Mouse (Mus musculus): ENCODE data around the gene Pigk.

The Pigk gene

DNA sequence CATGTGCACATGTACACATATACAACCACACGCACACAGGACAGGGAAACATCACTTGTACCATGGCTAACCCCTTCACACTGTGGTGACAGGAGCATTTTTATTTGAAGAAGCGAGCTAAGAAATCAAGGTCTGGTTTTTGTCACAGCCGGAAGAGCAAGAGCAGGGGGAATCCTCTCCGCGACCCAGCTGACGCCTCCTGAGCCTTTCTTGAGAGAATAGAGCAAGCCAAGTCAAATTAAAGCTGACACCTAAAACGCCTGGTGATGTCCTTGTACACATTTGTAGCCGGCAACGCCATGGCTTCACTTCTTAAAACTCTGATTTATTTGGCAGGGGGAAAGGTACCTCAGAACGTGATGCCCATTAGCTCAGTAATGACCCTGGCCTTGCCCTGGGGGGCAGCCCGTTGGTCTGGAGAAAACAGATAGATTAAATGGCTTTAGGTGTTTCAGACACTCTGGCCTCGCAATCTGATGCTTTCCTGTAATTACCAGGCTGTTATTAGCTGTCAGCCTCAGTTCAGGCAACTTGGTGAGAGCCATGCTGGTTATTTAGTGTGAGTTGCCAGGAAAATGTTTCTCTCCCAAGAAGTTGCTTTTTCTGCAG lies 141.2 kb downstream of the Pigk start:
- no peak for DNase-seq

DNA sequence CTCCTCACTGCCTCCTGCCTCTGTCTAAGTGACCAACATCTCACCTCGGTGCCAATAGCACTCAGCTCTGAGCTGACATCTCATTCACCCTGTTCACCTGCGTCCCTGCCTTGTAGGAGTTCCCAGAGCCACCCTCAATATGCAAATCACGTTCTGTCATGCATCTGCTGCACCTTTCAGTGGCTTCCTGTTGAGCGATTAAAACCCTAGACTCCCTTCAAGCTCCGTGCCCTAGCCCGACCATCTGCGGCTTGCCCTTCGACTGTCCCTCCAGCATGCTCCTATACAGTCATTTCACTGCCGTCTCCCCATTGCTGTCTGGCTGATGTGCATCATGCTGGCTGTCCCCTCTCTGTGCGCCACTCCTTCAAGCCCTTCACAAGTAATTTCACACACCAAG lies 142.2 kb downstream of the Pigk start:
- DNase-seq: no peak

DNA sequence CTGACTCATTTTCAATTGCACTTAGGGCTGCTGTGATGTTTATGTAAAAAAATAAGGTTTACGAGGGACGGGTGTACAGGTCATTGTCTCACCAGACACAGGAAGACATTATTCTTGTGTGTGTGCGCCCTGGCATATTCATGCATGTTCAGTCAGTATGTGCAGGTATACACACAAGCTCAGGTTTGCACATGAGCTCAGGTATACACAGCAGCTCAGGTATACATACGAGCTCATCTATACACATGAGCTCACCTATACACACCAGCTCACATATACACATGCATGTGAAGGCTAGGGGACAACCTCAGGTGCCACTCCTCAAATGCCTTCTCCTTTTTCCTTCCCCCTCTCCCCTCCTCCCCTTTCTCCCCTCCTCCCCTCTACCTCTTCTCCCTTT lies 147.6 kb downstream of the Pigk start:
- DNase-seq: no peak

- no peak for DNase-seq
Measured at GRCm38 (mm10) chr3:152861978-152862377, 148.1 kb downstream of the Pigk start.

- no peak for DNase-seq
Measured at GRCm38 (mm10) chr3:152866035-152866965, 152.4 kb downstream of the Pigk start.

DNA sequence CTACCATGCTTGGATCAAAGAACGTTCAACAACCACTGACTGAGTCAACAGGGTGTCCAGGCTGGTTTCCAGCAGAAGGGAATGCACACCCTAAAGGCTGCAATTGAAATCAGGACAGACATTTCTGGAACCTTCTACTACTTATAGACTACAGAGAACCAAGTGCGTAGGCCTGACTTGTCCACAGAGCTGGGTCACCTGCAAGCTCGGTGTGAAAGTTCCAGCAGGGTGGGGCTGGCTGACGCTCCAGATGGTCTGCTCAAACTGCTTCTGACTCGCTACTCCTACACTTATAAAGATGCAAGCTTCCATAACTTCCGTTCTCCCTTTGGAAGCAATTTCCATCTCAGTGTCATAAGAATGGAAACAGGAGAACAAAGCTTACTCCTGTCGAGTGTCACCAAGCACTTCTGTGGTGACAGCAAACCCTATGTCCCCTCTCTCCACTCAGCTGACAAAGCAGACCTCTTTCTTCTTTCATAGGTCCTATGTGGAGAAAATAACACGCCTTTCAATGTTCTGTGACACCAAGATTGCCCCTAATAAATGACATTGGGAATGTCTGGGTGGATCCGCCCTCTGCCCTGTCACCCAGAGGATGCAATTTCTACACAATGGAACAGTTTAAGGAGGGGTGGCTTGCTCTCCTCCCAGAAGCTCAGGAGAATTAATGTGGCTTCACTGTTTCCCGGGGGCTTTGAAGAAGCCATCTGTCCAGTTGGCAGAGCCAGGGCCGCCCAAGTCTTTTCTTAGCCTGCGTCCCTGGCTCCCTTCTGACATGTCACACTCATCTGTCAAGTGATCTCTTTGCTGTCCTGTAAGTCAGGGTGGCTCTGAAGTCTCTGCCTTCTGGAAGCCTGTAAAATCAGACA lies 154.0 kb downstream of the Pigk start:
- no peak for DNase-seq

DNA sequence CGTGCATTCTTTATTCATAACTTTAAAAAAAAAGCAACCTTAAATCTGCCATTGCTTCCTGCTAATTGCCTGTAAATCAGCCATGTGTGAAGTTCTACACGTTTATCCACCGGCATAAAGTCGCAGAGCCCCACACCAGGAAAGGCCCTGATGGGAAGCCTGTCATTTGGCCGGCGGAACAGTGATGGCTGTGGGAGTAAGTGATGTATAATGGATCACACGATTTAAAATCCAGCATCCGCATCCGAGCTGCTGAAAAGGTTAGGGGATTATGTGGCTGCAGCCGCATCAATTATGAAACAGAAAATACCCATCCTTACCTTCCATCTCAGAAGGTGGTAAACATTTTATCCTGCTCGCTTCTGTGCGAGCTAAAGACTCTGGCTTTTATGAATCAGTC lies 158.2 kb downstream of the Pigk start:
- no peak for DNase-seq

DNA sequence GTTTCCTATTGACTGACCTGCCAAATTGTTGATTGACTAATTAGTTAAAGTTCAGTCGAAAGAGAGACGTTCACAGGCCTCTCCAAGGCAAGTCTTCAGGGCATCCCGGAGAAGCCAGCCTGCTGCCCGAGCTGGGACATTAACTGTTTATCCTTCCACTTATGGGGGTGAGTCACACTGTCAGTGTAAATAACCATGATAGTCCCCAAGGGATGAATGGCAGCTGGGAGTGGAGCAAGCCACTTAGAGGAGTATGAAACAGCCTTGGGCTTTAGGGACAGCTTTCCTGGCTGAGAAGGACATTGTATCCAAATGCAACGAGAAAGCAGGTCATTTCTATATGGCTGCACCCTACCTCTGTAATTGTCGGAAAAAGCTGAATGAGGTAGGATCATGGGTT lies 158.7 kb downstream of the Pigk start:
- DNase-seq: no peak

DNA sequence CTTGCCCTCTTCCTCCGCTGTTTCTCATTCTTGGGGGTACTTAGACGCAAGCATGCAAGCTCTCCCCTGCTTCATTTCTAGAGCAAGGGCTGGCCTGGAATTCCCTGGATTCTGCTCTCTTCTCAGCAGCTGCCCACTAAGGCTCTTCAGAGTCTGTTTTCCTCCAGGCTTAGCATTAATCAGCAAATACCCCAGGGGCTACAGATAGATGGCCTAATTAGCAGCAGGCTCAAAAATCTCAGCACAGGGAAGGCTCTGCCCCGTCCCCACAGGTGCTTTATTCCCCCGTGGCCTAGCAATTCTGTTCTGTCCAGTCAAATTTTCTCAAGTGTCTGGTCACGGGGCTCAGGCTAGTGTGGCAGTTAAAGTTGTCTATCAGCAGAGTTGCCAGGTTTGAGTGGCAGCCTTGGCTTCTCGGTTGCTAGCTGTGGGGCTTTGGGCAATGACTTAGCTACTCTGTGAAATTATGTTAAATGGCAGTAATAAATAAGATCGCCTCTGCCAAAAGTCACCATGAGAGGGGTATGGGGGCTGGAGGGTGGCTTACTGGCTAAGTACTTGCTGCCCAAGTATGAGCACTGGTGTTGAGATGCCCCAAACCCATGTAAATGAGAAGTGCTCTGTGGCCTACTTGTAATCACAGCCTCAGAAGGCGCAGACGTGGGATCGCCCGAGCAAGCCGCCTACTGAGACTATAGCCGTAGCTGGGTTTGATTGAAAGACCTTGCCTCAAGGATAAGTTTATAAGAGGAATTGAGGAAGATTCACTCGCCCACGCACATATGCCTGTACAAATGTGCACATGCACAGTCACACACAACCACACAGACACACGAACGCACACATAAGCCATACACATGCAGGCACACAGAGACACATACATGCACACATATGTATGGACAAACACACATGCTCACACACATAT lies 160.8 kb downstream of the Pigk start:
- DNase-seq: no peak

- DNase-seq: no peak
Measured at GRCm38 (mm10) chr3:152875723-152876290, 161.9 kb downstream of the Pigk start.

DNA sequence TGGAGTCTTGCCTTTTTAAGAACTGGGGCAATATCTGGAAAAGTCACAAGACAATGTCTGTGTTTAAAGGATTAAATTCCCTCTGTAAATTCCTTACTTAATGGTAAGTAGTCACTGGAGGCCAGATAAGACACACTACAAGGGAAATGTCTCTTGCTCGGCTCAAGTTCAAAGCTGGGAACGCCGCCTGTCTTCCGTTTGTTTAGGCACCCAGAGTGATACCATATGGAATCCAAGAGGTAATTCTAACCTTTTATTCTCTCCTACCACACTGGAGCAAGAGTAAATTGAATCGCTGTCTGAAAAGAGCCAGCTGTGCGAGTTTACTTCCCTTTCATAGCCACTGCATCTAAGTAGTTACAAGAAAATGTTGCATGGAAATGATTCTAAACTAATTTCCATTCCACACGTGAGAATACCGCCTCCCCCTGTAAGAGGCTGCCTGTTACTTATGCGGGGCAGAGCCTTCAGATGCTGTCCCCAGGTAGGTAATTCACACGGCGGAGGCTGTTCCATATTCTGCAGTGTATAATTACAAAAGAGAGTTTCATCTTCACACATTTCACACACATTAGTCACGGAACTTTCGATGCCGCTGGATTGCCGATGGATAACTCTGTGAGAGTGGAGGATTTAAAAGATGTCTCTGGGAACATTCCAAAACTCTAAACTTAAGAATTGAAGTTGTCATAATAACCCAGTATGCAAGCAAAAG lies 166.4 kb downstream of the Pigk start:
- no peak for DNase-seq

DNA sequence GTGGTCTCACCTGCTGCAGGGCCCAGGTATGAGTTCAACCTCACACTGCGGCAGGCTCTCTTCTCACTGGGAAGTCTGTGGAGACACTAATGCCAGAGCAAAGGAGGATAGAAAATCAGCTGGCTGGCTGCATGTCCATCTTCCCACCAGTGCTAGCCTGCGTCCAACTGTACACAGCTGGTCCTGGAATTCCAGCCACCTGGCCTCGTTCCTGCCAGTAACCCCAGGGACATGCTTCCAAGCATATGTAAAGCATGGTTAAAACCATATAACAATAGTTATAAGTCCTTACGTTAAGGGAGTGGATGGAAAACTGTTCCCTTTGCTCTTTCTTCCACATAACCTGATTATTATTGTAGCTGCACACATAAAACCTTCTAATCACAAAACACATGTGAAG lies 167.8 kb downstream of the Pigk start:
- no peak for DNase-seq

- no peak for DNase-seq
Measured at GRCm38 (mm10) chr3:152883556-152883955, 169.7 kb downstream of the Pigk start.

- DNase-seq: no peak
Measured at GRCm38 (mm10) chr3:152886749-152887148, 172.8 kb downstream of the Pigk start.

DNA sequence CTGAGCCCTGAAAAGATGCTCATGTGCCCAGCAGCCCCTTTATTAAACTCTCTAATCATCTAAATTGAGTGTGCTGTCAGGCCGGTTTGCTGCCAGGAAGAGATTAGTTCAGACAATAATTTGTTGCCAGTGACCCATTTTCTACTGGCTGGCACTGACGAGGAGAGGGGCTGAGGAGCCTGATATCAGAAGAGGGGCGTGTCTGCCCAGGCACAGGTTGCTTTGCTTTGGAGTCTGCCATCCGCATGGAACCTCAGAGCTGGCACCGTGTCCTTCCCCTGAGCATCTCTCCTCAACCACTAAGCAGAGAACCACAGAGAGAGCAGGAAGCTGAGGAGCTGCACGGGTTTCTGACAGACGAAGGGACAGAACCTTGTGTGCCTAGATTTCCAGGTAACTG lies 174.2 kb downstream of the Pigk start:
- DNase-seq: no peak

- DNase-seq: no peak
Measured at GRCm38 (mm10) chr3:152894935-152895334, 181.0 kb downstream of the Pigk start.

GRCm38 (mm10) chr3:152896111-152896510 lies 182.2 kb downstream of the Pigk start:
- no peak for DNase-seq

DNA sequence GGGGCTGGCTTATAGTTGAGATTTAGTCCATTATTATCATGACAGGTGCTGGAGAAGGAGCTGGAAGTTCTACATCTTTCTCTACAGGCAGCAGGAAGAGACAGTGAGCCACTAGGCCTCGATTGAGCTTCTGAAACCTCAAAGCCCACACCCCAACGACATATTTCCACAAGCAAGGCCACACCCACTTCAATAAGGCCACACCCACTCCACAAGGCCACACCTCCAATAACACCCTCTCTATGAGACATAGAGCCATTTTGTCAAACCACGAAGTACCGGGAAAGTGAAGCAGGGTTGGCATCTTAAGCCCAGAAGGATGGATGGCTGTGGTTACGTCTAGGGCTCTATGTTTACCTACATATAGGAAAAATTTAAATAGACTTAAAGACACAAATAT lies 183.3 kb downstream of the Pigk start:
- DNase-seq: no peak

- no peak for DNase-seq
Measured at GRCm38 (mm10) chr3:152898906-152899305, 185.0 kb downstream of the Pigk start.

- no peak for DNase-seq
Measured at GRCm38 (mm10) chr3:152905026-152905425, 191.1 kb downstream of the Pigk start.

GRCm38 (mm10) chr3:152905800-152906199 lies 191.9 kb downstream of the Pigk start:
- no peak for DNase-seq
